In genomic region chr8:123329350-123329749, GRCm38 (mm10) we compare ENCODE assay signal across 1 mouse cellular context.
TF ChIP-seq lines count a peak whose summit lies in the region.

No protein-coding gene starts in this region.

TF ChIP-seq in MEL, 35 proteins besides CTCF, POLR2A, EP300 and RAD21 (continued from another document):
- TF ChIP-seq GATA1 (IDR thresholded peaks at IDR 0.05; ENCODE audit: low read depth, low read length) (peak; percentile 76), ETS1 (IDR thresholded peaks at IDR 0.05; ENCODE audit: low read depth, low read length) (0 out of 2 replicates have a peak, but pooled peaks have one; percentile 39)
